Mouse (Mus musculus): ENCODE data around the gene Gm49337.

GRCm38 (mm10) chr4:116173752-116174151 lies 568 bp downstream of the Gm49337 start:
- TF ChIP-seq CTCF (IDR thresholded peaks at IDR 0.05; ENCODE audit: borderline replicate concordance, insufficient read depth, low read depth, low read length) (no peak), POLR2A (IDR thresholded peaks at IDR 0.05; ENCODE audit: borderline replicate concordance, insufficient read depth, low read length) (no peak)

Measured in cerebellum, adult 2 months (tissue).